Mouse (Mus musculus) hematopoietic stem cell, adult 5-6 weeks (primary cell): ENCODE measurements around the gene Apoc4. TPM values are rescaled to one million over a fixed set of nuclear protein-coding genes. Genes with fewer than 3 reads are reported as not detected.

Experiments used
- ATAC-seq, 2 experiments: fragments of 125-278 bp in 1 of 2; replicated peaks in 1 of 2; 2 replicates each; pipeline ENCODE4 v1.8.0; 2016 to 2017; ENCODE audit warnings: inconsistent platforms in 2 of 2, mild to moderate bottlenecking in 2 of 2, moderate number of reproducible peaks in 2 of 2, low read depth in 1 of 2, moderate TSS enrichment in 1 of 2; ENCODE audit not compliant: low FRiP score in 2 of 2, poor library complexity in 2 of 2, severe bottlenecking in 2 of 2, insufficient read depth in 1 of 2, low TSS enrichment in 1 of 2
- total RNA-seq: library from RNA; stranded (forward); fragments of 172-1452, 232-1000 nt; gene quantifications from 2 replicates; pipeline ENCODE4 v1.2.3, GENCODE M21; 2017

Apoc4 gene
- total RNA-seq = not detected in 2 replicates

GRCm38 (mm10) chr7:19681202-19681694 is at the start of gene Apoc4, which contains the start of gene Gm44805:
Gene Apoc4, minus strand, starts transcription at chr7:19681479.
Gene Gm44805, minus strand, starts transcription at chr7:19681423.
- no peak for ATAC-seq

DNA sequence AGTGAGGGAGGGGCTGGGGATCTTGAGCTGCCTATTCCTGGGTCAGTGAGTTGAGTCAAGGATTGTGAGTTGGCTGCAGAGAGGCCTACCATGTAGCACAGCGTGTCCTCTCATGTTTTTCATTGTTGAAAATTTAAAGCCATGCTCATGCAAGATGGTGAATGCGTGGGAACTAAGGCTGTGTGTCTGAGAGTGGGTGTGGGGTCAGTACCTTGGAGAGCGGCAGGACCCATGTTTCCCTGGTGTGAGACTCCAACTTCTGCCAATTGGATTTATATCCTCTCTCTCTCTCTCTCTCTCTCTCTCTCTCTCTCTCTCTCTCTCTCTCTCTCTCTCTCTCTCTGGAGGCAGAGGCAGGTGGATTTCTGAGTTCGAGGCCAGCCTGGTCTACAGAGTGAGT is 45.3 kb upstream of the Apoc4 start:
- ATAC-seq = no peak

- no peak for ATAC-seq
Measured at GRCm38 (mm10) chr7:19724167-19724566, 42.9 kb upstream of the Apoc4 start.

DNA sequence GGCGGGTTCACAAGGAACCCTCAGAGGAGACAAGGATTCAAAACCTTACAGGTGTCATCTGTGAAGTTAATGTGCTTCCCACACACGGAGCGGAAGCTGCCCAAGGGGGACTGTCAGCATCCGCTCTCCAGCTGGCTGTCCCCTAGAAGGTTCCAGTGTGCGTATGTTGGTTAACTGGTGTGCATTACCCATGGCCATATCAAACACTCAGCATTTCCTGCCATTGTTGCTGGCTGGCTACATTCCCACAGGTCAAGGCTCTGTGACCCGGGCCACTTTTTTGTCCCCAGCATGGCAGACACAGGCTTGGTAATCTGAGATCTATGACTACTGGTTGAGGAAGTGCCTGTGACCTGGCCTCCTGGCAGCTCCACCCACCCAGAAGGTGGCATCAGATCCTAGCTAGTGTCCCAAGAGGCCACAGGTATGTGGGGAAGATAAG is 41.5 kb upstream of the Apoc4 start:
- no peak for ATAC-seq

DNA sequence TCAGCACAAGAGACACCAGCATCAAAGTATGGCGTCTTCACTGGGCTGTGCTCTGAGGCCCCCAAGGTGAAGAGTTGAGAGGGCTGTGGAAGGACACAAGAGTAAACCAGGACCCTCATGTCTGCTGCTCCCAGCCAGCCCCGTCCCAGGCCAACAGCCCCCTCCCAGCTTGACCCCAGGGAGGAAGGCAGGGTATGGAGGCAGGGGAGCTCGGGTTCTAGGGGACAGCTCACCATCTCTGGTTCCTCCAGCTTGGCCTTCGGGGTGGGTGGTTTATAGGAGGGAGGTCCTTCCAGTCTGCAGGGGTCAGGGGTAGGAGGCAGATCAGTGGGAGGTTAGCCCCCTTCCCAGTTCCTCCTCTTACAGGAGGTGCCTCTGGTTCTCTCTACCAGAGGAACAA is 37.9 kb upstream of the Apoc4 start:
- ATAC-seq = no peak

- no peak for ATAC-seq
Measured at GRCm38 (mm10) chr7:19718297-19718952, 37.1 kb upstream of the Apoc4 start.

- no peak for ATAC-seq
Measured at GRCm38 (mm10) chr7:19717346-19717745, 36.1 kb upstream of the Apoc4 start.

- ATAC-seq = no peak
Measured at GRCm38 (mm10) chr7:19716822-19717221, 35.5 kb upstream of the Apoc4 start.

GRCm38 (mm10) chr7:19716055-19716682 is 34.9 kb upstream of the Apoc4 start:
- ATAC-seq = no peak

DNA sequence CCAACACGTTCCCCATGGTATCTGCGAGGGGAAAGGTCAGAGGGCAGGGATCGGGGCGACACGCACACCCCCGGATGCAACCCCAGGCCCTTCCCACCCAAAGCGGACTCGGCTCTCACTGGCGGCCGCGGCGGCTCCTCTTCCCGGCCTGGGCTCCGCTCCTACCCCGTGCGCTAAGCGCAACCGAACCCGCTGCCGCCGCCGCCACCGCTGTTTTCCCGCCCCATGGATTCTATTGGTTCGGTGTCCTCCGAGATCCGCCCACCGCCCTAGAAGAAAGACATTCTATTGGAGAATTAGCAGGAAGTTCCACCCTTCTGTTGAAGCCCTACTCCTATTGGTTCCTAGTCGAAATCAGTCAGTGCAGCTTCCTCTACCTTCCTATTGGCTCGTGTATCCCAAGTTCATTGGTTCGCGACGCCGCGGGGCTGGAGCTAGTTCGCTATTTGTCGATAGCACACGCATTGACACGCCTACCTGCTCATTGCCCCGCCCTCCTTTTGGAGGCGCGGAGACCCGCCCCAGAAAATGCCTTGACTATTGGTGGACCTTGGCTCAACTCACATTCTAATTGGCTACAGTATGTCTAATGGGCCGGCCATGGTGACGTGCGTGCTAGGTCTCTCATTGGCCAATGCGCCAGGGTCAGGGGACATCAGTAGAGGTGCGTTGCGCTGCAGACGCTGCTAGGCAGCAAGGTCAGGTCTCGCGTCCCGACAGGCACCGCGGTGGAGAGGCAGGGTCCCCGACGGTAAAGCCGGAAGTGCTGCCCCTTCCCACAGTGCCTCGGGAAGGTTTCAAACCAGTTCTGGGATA is 34.2 kb upstream of the Apoc4 start, which contains the start of gene Tomm40:
Gene Tomm40 (minus strand): TSS at position 200 of the 816 bp plus-strand sequence.
- ATAC-seq = peak; percentile 92 to 95

- no peak for ATAC-seq
Measured at GRCm38 (mm10) chr7:19714836-19715235, 33.6 kb upstream of the Apoc4 start.

GRCm38 (mm10) chr7:19713598-19713997 is 32.3 kb upstream of the Apoc4 start:
- no peak for ATAC-seq

DNA sequence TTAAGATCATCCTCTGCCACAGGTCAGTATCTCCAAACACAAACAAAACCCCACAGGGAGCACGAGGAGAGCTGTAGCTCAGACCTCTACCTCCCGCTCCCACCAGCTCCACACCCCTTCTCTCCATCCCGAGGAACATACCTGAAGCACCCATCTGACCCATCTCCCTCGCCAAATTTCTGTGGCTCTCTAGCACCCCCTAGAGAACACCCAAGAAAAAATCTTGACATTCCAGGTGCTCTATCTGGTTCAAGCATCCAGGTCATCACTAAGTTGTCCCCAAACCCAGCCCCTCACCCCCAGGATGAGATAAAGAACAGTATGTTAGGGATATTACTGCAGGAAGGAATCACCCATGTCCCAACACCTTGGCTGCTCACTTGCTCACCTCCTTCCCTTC is 31.9 kb upstream of the Apoc4 start:
- no peak for ATAC-seq

DNA sequence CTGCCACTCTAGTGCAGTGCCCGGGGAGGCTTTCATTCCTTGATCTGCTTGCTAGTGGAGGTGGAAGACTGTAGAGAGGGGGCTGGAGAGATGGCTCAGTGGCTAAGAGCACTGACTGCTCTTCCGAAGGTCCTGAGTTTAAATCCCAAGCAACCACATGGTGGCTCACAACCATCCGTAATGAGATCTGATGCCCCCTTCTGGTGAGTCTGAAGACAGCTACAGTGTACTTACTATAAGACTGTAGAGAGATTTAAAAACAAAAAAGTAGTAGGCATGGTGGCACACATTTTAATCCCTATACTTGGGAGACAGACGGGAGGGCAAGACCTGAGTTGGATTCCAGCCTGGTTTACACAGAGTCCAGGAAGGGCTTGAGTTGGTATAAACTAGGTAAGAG is 31.1 kb upstream of the Apoc4 start:
- ATAC-seq = no peak

- ATAC-seq = no peak
Measured at GRCm38 (mm10) chr7:19710650-19711049, 29.4 kb upstream of the Apoc4 start.

- ATAC-seq = no peak
Measured at GRCm38 (mm10) chr7:19705271-19705670, 24.0 kb upstream of the Apoc4 start.

GRCm38 (mm10) chr7:19704475-19704874 is 23.2 kb upstream of the Apoc4 start:
- no peak for ATAC-seq
